Mouse (Mus musculus) liver, embryonic 14.5 days (tissue): ENCODE data around the gene Gba. TPM values are rescaled to one million over a fixed set of nuclear protein-coding genes. Genes with fewer than 3 reads are reported as not detected.

Experiments used
- ATAC-seq: fragments of 200-750 bp; cut with Nextera tagmentation; 2 replicates; pipeline ENCODE4 v1.8.0; 2017; ENCODE audit warnings: moderate number of reproducible peaks, mild to moderate bottlenecking, moderate library complexity; ENCODE audit not compliant: insufficient read depth
- DNase-seq, 3 experiments: peaks; one replicate each; pipeline ENCODE4 v3.0.0-alpha.2; 2012 to 2013; ENCODE audit warnings: low read depth in 3 of 3, low spot score in 3 of 3
- H3K27ac ChIP-seq: fragments of 300-500 bp; sonication (generic); 2 replicates; pipeline ENCODE4 v1.5.1; 2014; ENCODE audit warnings: moderate library complexity, mild to moderate bottlenecking, control low read depth, inconsistent platforms
- H3K27me3 ChIP-seq: fragments of 300-500 bp; sonication (generic); 2 replicates; pipeline ENCODE4 v1.6.1; 2014; ENCODE audit warnings: mild to moderate bottlenecking, low read length, moderate library complexity; ENCODE audit not compliant: control insufficient read depth, insufficient read depth
- H3K36me3 ChIP-seq: fragments of 300-500 bp; sonication (generic); replicated peaks from 2 replicates; pipeline ENCODE4 v1.6.1; 2014; ENCODE audit warnings: low read depth; ENCODE audit not compliant: control insufficient read depth, insufficient read depth
- H3K4me1 ChIP-seq, 2 experiments: fragments of 200-500 bp in 1 of 2; fragments of 300-500 bp in 1 of 2; sonication (generic) in 1 of 2; replicated peaks; 2 replicates each; pipeline ENCODE4 v1.6.1; 2012 to 2014; ENCODE audit warnings: antibody characterized with exemption in 1 of 2, inconsistent platforms in 1 of 2, low read length in 1 of 2; ENCODE audit not compliant: control insufficient read depth in 2 of 2, insufficient read depth in 2 of 2
- H3K4me2 ChIP-seq: fragments of 300-500 bp; sonication (generic); 2 replicates; pipeline ENCODE4 v1.6.1; 2014; ENCODE audit warnings: low read depth, mild to moderate bottlenecking, control low read depth, moderate library complexity
- H3K4me3 ChIP-seq, 2 experiments: fragments of 200-500 bp in 1 of 2; fragments of 300-500 bp in 1 of 2; sonication (generic) in 1 of 2; 2 replicates each; pipeline ENCODE4 v1.5.1; 2012 to 2014; ENCODE audit warnings: low read depth in 2 of 2, low read length in 2 of 2, mild to moderate bottlenecking in 2 of 2, control low read depth in 1 of 2, inconsistent platforms in 1 of 2, moderate library complexity in 1 of 2; ENCODE audit not compliant: insufficient read depth in 1 of 2
- H3K9ac ChIP-seq: fragments of 300-500 bp; sonication (generic); replicated peaks from 2 replicates; pipeline ENCODE4 v1.6.1; 2014; ENCODE audit warnings: mild to moderate bottlenecking, control low read depth, moderate library complexity
- H3K9me3 ChIP-seq: fragments of 300-500 bp; sonication (generic); 2 replicates; pipeline ENCODE4 v1.6.1; 2016; ENCODE audit warnings: low read length, mixed read lengths; ENCODE audit not compliant: control insufficient read depth
- CTCF ChIP-seq: IDR thresholded peaks from 2 replicates; pipeline ENCODE4 v1.5.1; 2016; ENCODE audit warnings: antibody characterized with exemption, low read depth, control low read depth
- EP300 ChIP-seq: IDR thresholded peaks from 2 replicates; pipeline ENCODE4 v1.6.1; 2016; ENCODE audit warnings: antibody characterized with exemption, low read depth
- WGBS: fragments of 180-500 bp; shearing (Covaris S2); extraction: QIAGEN DNeasy Blood & Tissue Kit; methylation state at CpG from one replicate; pipeline ENCODE4 v1.1.7; 2014; ENCODE audit not compliant: insufficient replicate concordance; 5-methylcytosine and 5-hydroxymethylcytosine counted together
- polyA plus RNA-seq, 2 experiments: library from polyadenylated mRNA; depleted of rRNA in 1 of 2; stranded (reverse) in 1 of 2; unstranded in 1 of 2; fragments of >200 nt; fragmentation: Nextera tagmentation in 1 of 2; extraction: Ambion mirVana in 1 of 2; gene quantifications; 2 replicates each; pipeline versions ENCODE4 v1.2.1 to v1.2.3; 2012 to 2014

The Gba gene
- polyA plus RNA-seq, 2 experiments, result 16.5 to 21.2 TPM

- no peaks in the 10 kb centered on the region for H3K9me3 ChIP-seq
- TF ChIP-seq EP300 (no peak), CTCF (no peak)
- H3K4me2 ChIP-seq, result peak overlapping the region; percentile 87; the same call in 1 of the 2 replicates
- H3K27me3 ChIP-seq, result no peaks in the 10 kb centered on the region
- ATAC-seq (no peak), DNase-seq (no peak)
- H3K4me3 ChIP-seq, result no peak overlapping the region
- 85% methylated on average over 7 of the region's 7 CpGs for WGBS
- no peak overlapping the region; the same call in 1 of the 2 replicates for H3K9ac ChIP-seq
- H3K27ac ChIP-seq, result peak overlapping the region; percentile 40
- H3K36me3 ChIP-seq, result peaks cover 61% of the 10 kb centered on the region
- peaks cover 9% of the 10 kb centered on the region in 2 experiments for H3K4me1 ChIP-seq
Observed at GRCm38 (mm10) chr3:89176421-89176820, 26.3 kb upstream of the Gba start.

- ATAC-seq, result peak; percentile 91
- H3K27me3 ChIP-seq, result no peaks in the 10 kb centered on the region
- WGBS, result under 1% methylated on average over 43 of the region's 43 CpGs
- H3K4me2 ChIP-seq, result peak within 1 kb of the TSS; percentile 87
- peaks cover 10 to 12% of the 10 kb centered on the region in 2 experiments for H3K4me1 ChIP-seq
- TF ChIP-seq CTCF, result no peak
- TF ChIP-seq EP300, result no peak
- H3K9ac ChIP-seq, result peak within 1 kb of the TSS; percentile 87
- H3K9me3 ChIP-seq, result no peaks in the 10 kb centered on the region
- peak; percentile 93 to 95 (median 95) for DNase-seq
- H3K36me3 ChIP-seq, result peaks cover 55% of the 10 kb centered on the region
- H3K27ac ChIP-seq, result peak within 1 kb of the TSS; percentile 58
- peak within 1 kb of the TSS; percentile 74 to 92 for H3K4me3 ChIP-seq
Observed at GRCm38 (mm10) chr3:89177242-89178106, 25.3 kb upstream of the Gba start, which contains the start of gene Scamp3. Scamp3 (plus strand) TSS chr3:89177473.

- no peak for TF ChIP-seq EP300
- TF ChIP-seq CTCF, result no peak
- Histone ChIP-seq H3K9me3 (no peaks in the 10 kb centered on the region), H3K27me3 (no peaks in the 10 kb centered on the region), H3K4me2 (peak overlapping the region; percentile 87), H3K9ac (peak overlapping the region; percentile 87), H3K4me3 (peak overlapping the region; percentile 74 to 92), H3K4me1 (peaks cover 13 to 15% of the 10 kb centered on the region in 2 experiments), H3K36me3 (peaks cover 54% of the 10 kb centered on the region), H3K27ac (peak overlapping the region; percentile 58; the same call in 1 of the 2 replicates)
- whole genome bisulfite sequencing, result 5% methylated on average over 6 of the region's 6 CpGs
- ATAC-seq, result no peak
- no peak for DNase-seq
Observed at GRCm38 (mm10) chr3:89178107-89178385, 24.7 kb upstream of the Gba start.

DNA sequence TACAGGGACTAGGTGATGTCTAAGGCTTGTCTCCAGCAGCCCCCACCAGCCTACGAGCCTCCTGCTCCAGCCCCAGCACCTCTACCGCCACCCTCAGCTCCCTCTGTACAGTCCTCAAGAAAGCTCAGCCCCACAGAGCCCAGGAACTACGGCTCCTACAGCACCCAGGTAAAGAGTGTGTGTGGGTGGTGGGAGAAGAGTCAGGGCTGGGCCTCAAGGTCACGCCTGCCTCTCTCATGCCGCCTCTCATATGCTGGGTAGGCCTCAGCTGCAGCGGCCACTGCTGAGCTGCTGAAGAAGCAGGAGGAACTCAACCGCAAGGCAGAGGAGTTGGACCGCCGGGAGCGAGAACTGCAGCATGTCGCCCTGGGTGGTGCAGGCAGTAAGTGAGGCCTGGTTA is 23.7 kb upstream of the Gba start:
- ATAC-seq (no peak), DNase-seq (no peak)
- Histone ChIP-seq H3K4me3 (no peak overlapping the region; a peak in 1 of 4 replicates), H3K27me3 (no peaks in the 10 kb centered on the region), H3K4me2 (peak overlapping the region; percentile 87), H3K4me1 (peaks cover 15% of the 10 kb centered on the region in 2 experiments), H3K9ac (no peak overlapping the region), H3K36me3 (peaks cover 44% of the 10 kb centered on the region), H3K27ac (no peak overlapping the region), H3K9me3 (no peaks in the 10 kb centered on the region)
- TF ChIP-seq CTCF (no peak), EP300 (no peak)
- 75% methylated on average over 11 of the region's 11 CpGs for WGBS

- no peak overlapping the region for H3K9ac ChIP-seq
- ATAC-seq (no peak), DNase-seq (no peak)
- peaks cover 12 to 15% of the 10 kb centered on the region in 2 experiments for H3K4me1 ChIP-seq
- no peak overlapping the region for H3K4me2 ChIP-seq
- WGBS, result 81% methylated on average over 27 of the region's 27 CpGs
- H3K27me3 ChIP-seq, result no peaks in the 10 kb centered on the region
- no peaks in the 10 kb centered on the region for H3K9me3 ChIP-seq
- H3K36me3 ChIP-seq, result peaks cover 19% of the 10 kb centered on the region
- no peak overlapping the region for H3K27ac ChIP-seq
- TF ChIP-seq EP300 (no peak), CTCF (no peak)
- H3K4me3 ChIP-seq, result no peak overlapping the region
Observed at GRCm38 (mm10) chr3:89181749-89182500, 20.8 kb upstream of the Gba start.
